Mouse (Mus musculus) lung, postnatal 4 days (tissue): Measurements from ENCODE around the gene Cdh12.

ENCODE experiments used
- DNase-seq, 2 experiments: peaks; one replicate each; pipeline ENCODE4 v3.0.0; 2021

The Cdh12 gene

GRCm38 (mm10) chr15:20711859-20712258, 262.8 kb downstream of the Cdh12 start:
- no peak for DNase-seq

DNA sequence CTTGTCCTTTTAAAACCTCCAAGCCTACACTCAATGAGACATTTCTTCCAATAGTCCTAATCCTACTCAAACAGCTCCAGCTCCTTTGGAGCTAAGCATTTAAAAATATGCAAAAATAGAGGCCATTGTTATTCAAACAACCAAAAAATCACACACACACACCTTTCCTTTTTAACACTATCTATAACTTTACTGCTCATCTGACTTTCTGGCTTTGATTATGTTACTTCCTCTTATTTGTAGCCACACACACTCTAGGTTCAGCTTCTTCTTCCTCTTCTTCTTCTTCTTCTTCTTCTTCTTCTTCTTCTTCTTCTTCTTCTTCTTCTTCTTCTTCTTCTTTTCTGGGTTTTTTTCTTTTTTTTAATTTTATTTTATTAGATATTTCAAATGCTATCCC, 323.2 kb downstream of the Cdh12 start:
- no peak for DNase-seq

GRCm38 (mm10) chr15:20773423-20773822, 324.4 kb downstream of the Cdh12 start:
- DNase-seq, result no peak

DNA sequence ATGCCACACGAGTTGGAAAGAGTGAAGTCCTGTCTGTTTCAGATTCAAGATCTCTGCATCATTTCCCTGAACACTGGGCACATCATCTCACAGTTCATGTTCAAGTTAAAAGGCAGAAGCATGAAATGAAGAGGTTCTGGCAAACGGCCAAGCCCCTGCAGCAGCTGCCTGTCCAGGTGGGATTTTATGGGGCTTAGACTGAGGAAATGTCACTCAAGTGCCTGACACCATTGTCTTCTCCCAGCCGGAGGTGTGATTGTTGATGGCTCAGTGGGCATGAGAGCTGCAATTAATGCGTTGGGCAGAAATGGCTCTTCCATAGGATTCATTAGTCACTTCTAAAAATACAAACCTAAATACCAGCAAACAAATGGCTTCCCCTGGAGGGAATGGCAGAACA, 347.9 kb downstream of the Cdh12 start:
- no peak for DNase-seq

DNA sequence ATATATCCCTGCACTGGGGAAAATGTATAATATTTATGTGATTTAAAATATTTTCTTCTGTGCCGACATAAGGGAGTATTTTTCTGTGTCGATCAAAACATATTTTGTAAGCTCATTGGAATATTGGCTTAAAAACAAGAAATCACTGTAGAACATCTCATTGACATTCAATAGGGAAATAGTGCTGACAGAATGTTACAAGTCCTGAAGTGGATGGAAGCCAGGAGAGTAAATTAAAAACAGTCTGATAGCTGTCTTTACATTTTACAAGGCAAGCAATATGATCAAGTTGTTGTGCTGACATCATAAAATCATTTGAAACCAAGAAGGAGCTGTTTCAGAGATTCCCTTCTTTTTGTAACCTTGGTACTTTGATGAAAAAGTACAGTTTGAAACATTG, 349.5 kb downstream of the Cdh12 start:
- no peak for DNase-seq

GRCm38 (mm10) chr15:20835887-20836286, 386.8 kb downstream of the Cdh12 start:
- no peak for DNase-seq

GRCm38 (mm10) chr15:20836991-20837390, 387.9 kb downstream of the Cdh12 start:
- no peak for DNase-seq

DNA sequence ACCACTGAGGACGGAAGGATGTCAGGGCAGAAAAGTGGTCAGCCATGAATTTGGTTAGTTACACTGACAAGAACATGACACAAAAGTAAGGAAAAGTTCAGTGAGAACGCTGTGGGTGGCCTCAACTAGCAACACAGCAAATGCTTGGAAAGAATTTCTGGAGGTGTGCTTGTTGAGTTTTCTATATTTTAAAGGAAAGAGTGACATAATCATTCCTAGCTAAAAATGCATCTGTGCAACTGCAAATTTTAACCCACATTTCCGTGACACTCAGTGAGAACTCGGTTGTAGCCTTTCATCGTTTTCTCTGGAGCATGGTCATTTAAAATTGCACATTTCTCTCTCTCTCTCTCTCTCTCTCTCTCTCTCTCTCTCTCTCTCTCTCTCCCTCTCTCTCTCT, 392.4 kb downstream of the Cdh12 start:
- no peak for DNase-seq

GRCm38 (mm10) chr15:20863076-20863475, 414.0 kb downstream of the Cdh12 start:
- DNase-seq, result no peak

- no peak for DNase-seq
Measured at GRCm38 (mm10) chr15:20872518-20872917, 423.5 kb downstream of the Cdh12 start.

GRCm38 (mm10) chr15:20876993-20877392, 427.9 kb downstream of the Cdh12 start:
- no peak for DNase-seq

GRCm38 (mm10) chr15:20893471-20893870, 444.4 kb downstream of the Cdh12 start:
- DNase-seq, result no peak

- no peak for DNase-seq
Measured at GRCm38 (mm10) chr15:20902568-20902967, 453.5 kb downstream of the Cdh12 start.

GRCm38 (mm10) chr15:20928221-20928620, 479.2 kb downstream of the Cdh12 start:
- no peak for DNase-seq

GRCm38 (mm10) chr15:20944000-20944399, 494.9 kb downstream of the Cdh12 start:
- DNase-seq, result no peak

GRCm38 (mm10) chr15:20967463-20967862, 518.4 kb downstream of the Cdh12 start:
- DNase-seq, result no peak

DNA sequence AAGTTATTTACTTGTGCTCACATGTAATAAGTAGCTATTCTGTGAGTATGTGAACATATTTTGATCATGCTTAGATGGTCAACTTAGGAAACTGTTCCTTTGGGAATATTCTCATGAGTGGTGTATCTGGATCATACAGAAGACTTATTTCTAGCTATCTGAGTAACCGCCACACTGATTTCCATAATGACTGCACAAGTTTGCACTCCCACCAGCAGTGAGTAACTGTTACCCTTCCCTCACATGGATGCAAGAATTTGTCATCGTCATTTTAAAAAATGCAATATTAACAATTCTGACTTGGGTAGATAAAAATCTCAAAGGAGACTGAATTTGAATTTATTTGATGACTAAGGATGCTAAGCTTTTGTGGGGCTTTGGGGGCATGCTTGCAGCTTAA, 522.0 kb downstream of the Cdh12 start:
- no peak for DNase-seq

- no peak for DNase-seq
Measured at GRCm38 (mm10) chr15:21000541-21000940, 551.5 kb downstream of the Cdh12 start.

GRCm38 (mm10) chr15:21007931-21008330, 558.9 kb downstream of the Cdh12 start:
- no peak for DNase-seq

DNA sequence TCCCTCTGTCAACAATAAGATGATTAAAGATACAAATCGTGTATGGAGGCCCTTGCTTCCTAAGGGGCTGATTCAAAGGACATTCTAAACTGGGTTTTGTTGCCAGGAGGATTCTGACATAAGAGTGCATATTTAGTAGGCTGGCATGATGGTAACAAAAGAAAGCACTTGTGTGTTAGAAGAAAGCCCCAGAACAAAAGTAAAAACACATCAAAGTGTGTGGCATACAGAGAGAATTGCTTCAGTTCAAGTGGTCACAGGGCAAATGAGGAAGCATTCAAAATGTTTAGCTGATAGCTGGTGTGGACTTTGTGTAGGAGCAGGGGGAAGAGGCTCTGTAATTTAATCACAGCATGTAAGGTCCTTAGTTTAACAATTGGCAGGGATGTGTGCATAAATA, 559.4 kb downstream of the Cdh12 start:
- no peak for DNase-seq

GRCm38 (mm10) chr15:21008969-21009368, 559.9 kb downstream of the Cdh12 start:
- no peak for DNase-seq

- no peak for DNase-seq
Measured at GRCm38 (mm10) chr15:21063683-21064082, 614.6 kb downstream of the Cdh12 start.

DNA sequence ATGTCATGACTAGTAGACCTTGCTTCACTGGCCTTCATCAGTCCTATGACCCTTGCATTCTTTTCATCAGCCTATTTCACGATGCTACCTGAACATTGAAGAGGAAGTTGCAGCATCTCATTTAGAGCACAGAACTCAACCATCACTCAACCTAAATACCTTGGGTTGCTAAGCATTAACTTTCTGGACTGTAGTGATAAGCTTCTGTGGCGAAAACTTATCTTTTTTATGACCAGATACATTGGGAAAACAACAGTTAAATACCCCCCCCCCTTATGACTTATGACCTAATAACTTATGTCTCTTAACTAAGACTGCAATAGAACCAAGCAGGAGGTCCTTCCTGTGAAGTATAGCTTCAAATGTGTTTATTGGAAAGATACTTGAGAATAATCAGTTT, 620.2 kb downstream of the Cdh12 start:
- DNase-seq, result no peak

DNA sequence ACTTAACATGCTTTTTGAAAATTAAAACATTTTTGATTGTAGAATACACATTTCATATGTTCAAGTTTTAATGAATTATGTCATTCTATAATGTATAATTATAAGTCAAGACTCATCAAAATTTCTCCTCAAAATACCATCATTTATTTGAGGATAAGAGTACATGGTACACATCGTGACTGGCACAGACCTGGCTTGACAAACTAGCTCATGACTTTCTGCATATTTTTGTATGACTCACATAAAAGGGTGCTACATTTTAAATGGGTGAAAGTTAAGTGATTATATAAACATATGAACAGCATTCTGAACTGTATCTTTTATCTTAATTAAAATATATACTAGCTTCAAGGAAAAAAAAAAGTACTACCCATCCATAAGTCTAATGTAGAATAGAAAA, 643.8 kb downstream of the Cdh12 start:
- no peak for DNase-seq

DNA sequence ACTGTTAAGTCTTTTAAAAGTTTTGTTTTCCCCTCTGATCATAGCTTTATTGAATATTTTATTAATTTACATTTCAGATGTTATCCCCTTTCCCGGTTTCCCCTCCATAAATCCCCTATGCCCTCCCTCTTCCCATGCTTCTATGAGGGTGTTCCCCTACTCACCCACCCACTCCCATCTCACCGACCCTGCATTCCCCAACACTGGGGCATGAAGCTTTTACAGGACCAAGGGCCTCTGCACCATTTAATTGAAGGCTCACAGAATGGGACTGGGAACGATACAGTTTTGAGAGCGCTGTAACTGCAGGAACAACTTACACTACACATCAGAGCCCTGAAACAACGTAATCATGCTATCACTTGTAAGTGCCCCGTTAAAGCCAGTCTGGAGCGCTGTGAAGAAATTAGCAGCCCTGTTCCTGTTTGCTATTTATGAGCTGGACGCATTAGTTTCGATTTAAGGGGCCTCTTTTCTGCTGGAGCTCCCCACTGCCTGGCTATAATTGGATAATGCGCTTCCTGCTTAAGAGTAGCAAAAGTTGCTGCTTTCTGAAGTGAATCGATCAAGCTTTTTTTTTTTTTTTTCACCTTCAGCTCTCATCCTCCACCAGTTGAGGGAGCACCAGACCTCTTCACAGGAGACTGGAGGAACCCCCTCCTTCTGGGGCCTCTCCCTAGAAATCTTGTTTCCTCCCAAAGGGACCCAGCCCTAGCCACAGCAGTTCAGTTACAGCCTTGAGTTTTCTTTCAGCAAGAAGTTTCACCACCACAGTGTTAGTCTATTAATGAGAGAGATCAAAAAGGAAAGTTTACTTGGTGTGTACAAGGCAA, 660.2 kb downstream of the Cdh12 start:
- no peak for DNase-seq
